Mouse (Mus musculus): ENCODE measurements around the gene Ms4a6b.

DNA sequence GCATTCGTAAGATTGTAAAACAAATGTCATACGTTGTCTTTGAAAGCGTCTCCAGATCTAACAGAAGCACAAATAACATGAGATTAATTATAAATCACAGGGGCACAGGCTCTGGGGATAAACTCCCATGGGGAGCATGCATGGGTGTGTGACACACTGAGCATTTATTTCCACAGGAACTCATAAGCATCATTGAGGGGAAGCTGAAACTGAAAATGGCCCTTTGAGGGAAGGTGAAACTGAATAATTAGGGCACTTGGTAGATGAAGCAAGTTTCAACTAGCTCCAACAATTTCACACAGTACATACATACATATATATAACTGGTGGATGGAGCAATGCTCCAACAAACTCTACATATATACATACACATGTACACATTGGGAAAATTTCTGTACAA lies 21.8 kb upstream of the Ms4a6b start:
- TF ChIP-seq EP300 (IDR thresholded peaks at IDR 0.05; ENCODE audit: low read depth) (no peak), CTCF (IDR thresholded peaks at IDR 0.05; ENCODE audit: low read depth) (no peak)

All from heart, postnatal 0 days (tissue).